Mouse (Mus musculus) CH12.LX (cell line): Measurements from ENCODE around the gene B4galnt4. TPM values are rescaled to one million over a fixed set of nuclear protein-coding genes. Genes with fewer than 3 reads are reported as not detected.

ENCODE experiments used
- DNase-seq: peaks from one replicate; pipeline ENCODE4 v3.0.0-alpha.2; 2013; ENCODE audit errors: extremely low read depth
- H3K27ac ChIP-seq: 2 replicates; pipeline ENCODE4 v1.5.1; 2012; ENCODE audit warnings: low read depth, mild to moderate bottlenecking, control low read depth, moderate library complexity; ENCODE audit not compliant: insufficient read depth
- H3K27me3 ChIP-seq: replicated peaks from 2 replicates; pipeline ENCODE3; 2012; ENCODE audit warnings: inconsistent platforms
- H3K36me3 ChIP-seq, 2 experiments: replicated peaks in 1 of 2; 2 replicates each; pipeline versions ENCODE3 to v1.6.1; 2012; ENCODE audit warnings: inconsistent platforms in 1 of 2, low read length in 1 of 2, mild to moderate bottlenecking in 1 of 2, mixed read lengths in 1 of 2, moderate library complexity in 1 of 2; ENCODE audit not compliant: control insufficient read depth in 1 of 2, insufficient read depth in 1 of 2
- H3K4me1 ChIP-seq, 2 experiments: 2 replicates each; pipeline ENCODE4 v1.6.1; 2012; ENCODE audit warnings: inconsistent platforms in 1 of 2, moderate library complexity in 1 of 2; ENCODE audit not compliant: insufficient read depth in 2 of 2, control insufficient read depth in 1 of 2
- H3K4me2 ChIP-seq: 2 replicates; pipeline ENCODE4 v1.6.1; 2012; ENCODE audit warnings: low read depth, mild to moderate bottlenecking, control low read depth; ENCODE audit not compliant: poor library complexity, insufficient read depth, severe bottlenecking
- H3K4me3 ChIP-seq, 3 experiments: fragments of 150-350 bp in 1 of 3; sonication (generic) in 1 of 3; replicated peaks in 1 of 3; 2 replicates each; pipeline versions ENCODE3 to v1.5.1; 2011 to 2012; ENCODE audit warnings: low read depth in 2 of 3, low read length in 2 of 3, mild to moderate bottlenecking in 2 of 3, moderate library complexity in 2 of 3, control low read depth in 1 of 3, improper control_type of control experiment in 1 of 3, inconsistent platforms in 1 of 3, mixed read lengths in 1 of 3; ENCODE audit not compliant: poor library complexity in 1 of 3
- H3K79me2 ChIP-seq: replicated peaks from 2 replicates; pipeline ENCODE4 v1.6.1; 2012; ENCODE audit warnings: mild to moderate bottlenecking, moderate library complexity; ENCODE audit not compliant: control insufficient read depth, poor library complexity, insufficient read depth, severe bottlenecking; ENCODE audit errors: extremely low read depth
- H3K9ac ChIP-seq: 2 replicates; pipeline ENCODE4 v1.6.1; 2012; ENCODE audit warnings: low read depth, mild to moderate bottlenecking, control low read depth, moderate library complexity; ENCODE audit not compliant: insufficient read depth
- H3K9me3 ChIP-seq: replicated peaks from 2 replicates; pipeline ENCODE3; 2012; ENCODE audit warnings: low read length, inconsistent platforms, mixed read lengths
- CTCF ChIP-seq, 2 experiments: IDR thresholded peaks in 1 of 2; conservative IDR thresholded peaks in 1 of 2; 2 replicates each; pipeline ENCODE4 v1.5.1; 2011 to 2012; ENCODE audit warnings: low read depth in 2 of 2, low read length in 2 of 2, improper control_type of control experiment in 1 of 2, inconsistent platforms in 1 of 2, mild to moderate bottlenecking in 1 of 2, moderate library complexity in 1 of 2
- ETS1 ChIP-seq: conservative IDR thresholded peaks from 2 replicates; pipeline ENCODE4 v1.6.1; 2012; ENCODE audit warnings: low read depth, mild to moderate bottlenecking, inconsistent platforms, low read length, improper control_type of control experiment, moderate library complexity
- HCFC1 ChIP-seq: IDR thresholded peaks from 2 replicates; pipeline ENCODE4 v1.6.1; 2012; ENCODE audit warnings: low read depth, mild to moderate bottlenecking, inconsistent platforms, low read length, improper control_type of control experiment
- IRF4 ChIP-seq: IDR thresholded peaks from 2 replicates; pipeline ENCODE4 v1.6.1; 2014; ENCODE audit warnings: low read depth, mild to moderate bottlenecking, inconsistent platforms, low read length, improper control_type of control experiment
- JUND ChIP-seq: conservative IDR thresholded peaks from 2 replicates; pipeline ENCODE4 v1.6.1; 2011; ENCODE audit warnings: low read depth, low read length, improper control_type of control experiment
- MAFK ChIP-seq: IDR thresholded peaks from 2 replicates; pipeline ENCODE4 v1.6.1; 2011; ENCODE audit warnings: low read length, improper control_type of control experiment; ENCODE audit not compliant: insufficient replicate concordance
- MAX ChIP-seq: IDR thresholded peaks from 2 replicates; pipeline ENCODE4 v1.6.1; 2011; ENCODE audit warnings: low read length, improper control_type of control experiment
- MAZ ChIP-seq: IDR thresholded peaks from 2 replicates; pipeline ENCODE4 v1.6.1; 2012; ENCODE audit warnings: low read depth, mild to moderate bottlenecking, inconsistent platforms, low read length, improper control_type of control experiment, moderate library complexity
- MEF2A ChIP-seq: IDR thresholded peaks from 2 replicates; pipeline ENCODE4 v1.6.1; 2014; ENCODE audit warnings: low read depth, mild to moderate bottlenecking, inconsistent platforms, low read length, improper control_type of control experiment, borderline replicate concordance
- MXI1 ChIP-seq: IDR thresholded peaks from 2 replicates; pipeline ENCODE4 v1.6.1; 2011; ENCODE audit warnings: mild to moderate bottlenecking, low read depth, low read length, improper control_type of control experiment
- NRF1 ChIP-seq: IDR thresholded peaks from 2 replicates; pipeline ENCODE4 v1.6.1; 2014; ENCODE audit warnings: low read depth, mild to moderate bottlenecking, inconsistent platforms, low read length, improper control_type of control experiment, moderate library complexity
- PAX5 ChIP-seq: IDR thresholded peaks from 2 replicates; pipeline ENCODE4 v1.6.1; 2012; ENCODE audit warnings: low read length, inconsistent platforms, mixed read lengths
- POLR2AphosphoS2 ChIP-seq: IDR thresholded peaks from 2 replicates; pipeline ENCODE4 v1.6.1; 2011; ENCODE audit warnings: low read depth, low read length, improper control_type of control experiment
- RAD21 ChIP-seq: IDR thresholded peaks from 2 replicates; pipeline ENCODE4 v1.6.1; 2011; ENCODE audit warnings: low read depth, mild to moderate bottlenecking, low read length, improper control_type of control experiment, moderate library complexity
- RCOR1 ChIP-seq: conservative IDR thresholded peaks from 2 replicates; pipeline ENCODE4 v1.6.1; 2012; ENCODE audit warnings: low read depth, mild to moderate bottlenecking, inconsistent platforms, low read length, improper control_type of control experiment
- SIN3A ChIP-seq: IDR thresholded peaks from 2 replicates; pipeline ENCODE4 v1.6.1; 2012; ENCODE audit warnings: low read length, improper control_type of control experiment, inconsistent platforms
- SMC3 ChIP-seq: IDR thresholded peaks from 2 replicates; pipeline ENCODE4 v1.6.1; 2011; ENCODE audit warnings: low read depth, low read length, improper control_type of control experiment
- TBP ChIP-seq: conservative IDR thresholded peaks from 2 replicates; pipeline ENCODE4 v1.6.1; 2011; ENCODE audit warnings: low read depth, low read length, improper control_type of control experiment
- TCF12 ChIP-seq: IDR thresholded peaks from 2 replicates; pipeline ENCODE4 v1.6.1; 2014; ENCODE audit warnings: low read depth, mild to moderate bottlenecking, inconsistent platforms, low read length, improper control_type of control experiment
- UBTF ChIP-seq: IDR thresholded peaks from 2 replicates; pipeline ENCODE4 v1.6.1; 2012; ENCODE audit warnings: low read depth, mild to moderate bottlenecking, inconsistent platforms, low read length, improper control_type of control experiment, moderate library complexity
- USF1 ChIP-seq: IDR thresholded peaks from 2 replicates; pipeline ENCODE4 v1.6.1; 2014; ENCODE audit warnings: low read depth, mild to moderate bottlenecking, inconsistent platforms, low read length, improper control_type of control experiment
- USF2 ChIP-seq: conservative IDR thresholded peaks from 2 replicates; pipeline ENCODE4 v1.6.1; 2011; ENCODE audit warnings: low read depth, low read length, improper control_type of control experiment
- ZC3H11A ChIP-seq: IDR thresholded peaks from 2 replicates; pipeline ENCODE4 v1.6.1; 2012; ENCODE audit warnings: low read depth, mild to moderate bottlenecking, inconsistent platforms, low read length, improper control_type of control experiment
- dilution Hi-C: fragments of 300-500 bp; cut with MboI; formaldehyde crosslinking; loops from 2 replicates; pipeline ENCODE4 v1.14.3; 2020; ENCODE audit warnings: low sequenced_read_pairs; ENCODE audit not compliant: extremely low pct_unique_long_range_greater_than_20kb, extremely low pct_ligation_motif_present
- in situ Hi-C: fragments of 300-500 bp; cut with MboI; formaldehyde crosslinking; loops from 3 replicates; pipeline ENCODE4 v1.14.3; 2019; ENCODE audit warnings: low sequenced_read_pairs, low pct_ligation_motif_present, low pct_unique_long_range_greater_than_20kb, mixed read lengths
- polyA plus RNA-seq: library from polyadenylated mRNA; unstranded; fragments of >175 nt; gene quantifications from 2 replicates; pipeline ENCODE4 v1.2.1, GENCODE M21; 2012; ENCODE audit warnings: low read depth; ENCODE audit not compliant: insufficient read length
- total RNA-seq, 2 experiments: library from RNA; depleted of rRNA; stranded (reverse); fragments of 300-350 nt in 1 of 2; fragments of >200 nt in 1 of 2; gene quantifications; 2 replicates each; pipeline ENCODE4 v1.2.3; 2012 to 2014

The B4galnt4 gene
- total and polyA plus RNA-seq, 3 experiments: 0.91 to 13.1 (median 2.9) TPM

- in situ Hi-C loops (no loop called here), dilution Hi-C loops (no loop called here)
- Histone ChIP-seq H3K4me2 (no peak within 1 kb of the TSS), H3K79me2 (no peaks in the 10 kb centered on the region), H3K9ac (no peak within 1 kb of the TSS), H3K9me3 (no peaks in the 10 kb centered on the region), H3K27me3 (peaks cover 2% of the 10 kb centered on the region), H3K36me3 (no peaks in the 10 kb centered on the region), H3K4me3 (no peak within 1 kb of the TSS), H3K4me1 (peaks cover 13 to 21% of the 10 kb centered on the region in 2 experiments), H3K27ac (no peak within 1 kb of the TSS)
- TF ChIP-seq USF2 (no peak), ZC3H11A (no peak), SIN3A (no peak), HCFC1 (no peak), MAX (no peak), IRF4 (no peak), JUND (no peak), MEF2A (no peak), RCOR1 (no peak), ETS1 (no peak), TBP (no peak), USF1 (no peak), MXI1 (no peak), MAFK (no peak), POLR2AphosphoS2 (no peak), MAZ (no peak), UBTF (no peak), SMC3 (no peak), RAD21 (no peak), CTCF (conservative IDR thresholded peaks at IDR 0.05 in 1 of 2, IDR thresholded peaks at IDR 0.05 in 1 of 2; ENCODE audit: low read depth in 2 of 2, low read length in 2 of 2) (no peak)
- DNase-seq: no peak
These were observed 16.9 kb downstream of the B4galnt4 start, which contains the start of gene Pkp3 for GRCm38 (mm10) chr7:141077841-141078240. Pkp3 (plus strand) TSS chr7:141078218.

- no peaks in the 10 kb centered on the region for H3K9me3 ChIP-seq
- DNase-seq: peak; percentile 20
- no peaks in the 10 kb centered on the region for H3K79me2 ChIP-seq
- H3K4me1 ChIP-seq: peaks cover 13 to 21% of the 10 kb centered on the region in 2 experiments
- dilution Hi-C loops (no loop called here), in situ Hi-C loops (no loop called here)
- TF ChIP-seq NRF1 (no peak), RAD21 (no peak), MAX (no peak), POLR2AphosphoS2 (no peak), TCF12 (peak; percentile 39; the same call in 1 of the 2 replicates), PAX5 (no peak), SMC3 (no peak), JUND (no peak)
- no peak overlapping the region for H3K4me2 ChIP-seq
- H3K36me3 ChIP-seq: no peaks in the 10 kb centered on the region
- peaks cover 2% of the 10 kb centered on the region for H3K27me3 ChIP-seq
- no peak overlapping the region for H3K9ac ChIP-seq
- H3K27ac ChIP-seq: no peak overlapping the region
- H3K4me3 ChIP-seq: no peak overlapping the region
These were observed 18.0 kb downstream of the B4galnt4 start for GRCm38 (mm10) chr7:141078876-141079275.
